Mouse (Mus musculus): ENCODE measurements around the gene Trub2. TPM values are rescaled to one million over a fixed set of nuclear protein-coding genes. Genes with fewer than 3 reads are reported as not detected.
A peak's percentile ranks its signal among the peaks of the same experiment; 100 is the strongest.

The Trub2 gene
- 65.7 and 73.8 TPM in 2 replicates for polyA plus RNA-seq (2016; fragmentation: Nextera tagmentation; extraction: Ambion mirVana)

- Histone ChIP-seq H3K4me1 (peaks cover 15% of the 10 kb centered on the region), H3K27ac (peak within 1 kb of the TSS; percentile 83), H3K36me3 (peaks cover 70% of the 10 kb centered on the region), H3K4me3 (peak within 1 kb of the TSS; percentile 79), H3K9me3 (replicated peaks) (no peaks in the 10 kb centered on the region), H3K27me3 (ENCODE audit: low read depth, poor library complexity, severe bottlenecking) (no peaks in the 10 kb centered on the region)
- WGBS: under 1% methylated on average over 45 of the region's 45 CpGs
- DNase-seq (ENCODE audit: low spot score): peak; percentile 86
Measured at GRCm38 (mm10) chr2:29787937-29788681, at the start of gene Trub2. Gene Trub2, minus strand, starts transcription at chr2:29788502.

GRCm38 (mm10) chr2:29835391-29835899 is 47.1 kb upstream of the Trub2 start:
- H3K27ac ChIP-seq: no peak overlapping the region
- no peak for DNase-seq (ENCODE audit: low spot score)
- no peaks in the 10 kb centered on the region for H3K4me1 ChIP-seq
- no peak overlapping the region for H3K4me3 ChIP-seq
- 65% methylated on average over 2 of the region's 2 CpGs for WGBS
- no peaks in the 10 kb centered on the region for H3K9me3 ChIP-seq (replicated peaks)
- H3K27me3 ChIP-seq (ENCODE audit: low read depth, poor library complexity, severe bottlenecking): no peaks in the 10 kb centered on the region
- peaks cover 84% of the 10 kb centered on the region for H3K36me3 ChIP-seq

- Histone ChIP-seq H3K4me1 (no peaks in the 10 kb centered on the region), H3K27ac (no peak overlapping the region), H3K36me3 (peaks cover 73% of the 10 kb centered on the region), H3K27me3 (ENCODE audit: low read depth, poor library complexity, severe bottlenecking) (no peaks in the 10 kb centered on the region), H3K4me3 (no peak overlapping the region), H3K9me3 (replicated peaks) (no peaks in the 10 kb centered on the region)
- DNase-seq (ENCODE audit: low spot score): no peak
- WGBS: 93% methylated on average over 5 of the region's 5 CpGs
Measured at GRCm38 (mm10) chr2:29833796-29834195, 45.5 kb upstream of the Trub2 start.

GRCm38 (mm10) chr2:29831106-29831505 is 42.8 kb upstream of the Trub2 start:
- 91% methylated on average over 4 of the region's 4 CpGs for WGBS
- Histone ChIP-seq H3K4me3 (no peak overlapping the region), H3K9me3 (replicated peaks) (no peaks in the 10 kb centered on the region), H3K27ac (no peak overlapping the region), H3K27me3 (ENCODE audit: low read depth, poor library complexity, severe bottlenecking) (no peaks in the 10 kb centered on the region), H3K4me1 (peaks cover 16% of the 10 kb centered on the region), H3K36me3 (peaks cover 50% of the 10 kb centered on the region)
- DNase-seq (ENCODE audit: low spot score): no peak

GRCm38 (mm10) chr2:29827709-29828024 is 39.4 kb upstream of the Trub2 start:
- H3K4me1 ChIP-seq: peaks cover 18% of the 10 kb centered on the region
- H3K9me3 ChIP-seq (replicated peaks): no peaks in the 10 kb centered on the region
- peak overlapping the region; percentile 90 for H3K27ac ChIP-seq
- peaks cover 20% of the 10 kb centered on the region for H3K36me3 ChIP-seq
- DNase-seq (ENCODE audit: low spot score): no peak
- 2% methylated on average over 12 of the region's 12 CpGs for WGBS
- peak overlapping the region; percentile 92 for H3K4me3 ChIP-seq
- H3K27me3 ChIP-seq (ENCODE audit: low read depth, poor library complexity, severe bottlenecking): no peaks in the 10 kb centered on the region

- Histone ChIP-seq H3K4me3 (peak overlapping the region; percentile 92), H3K27me3 (ENCODE audit: low read depth, poor library complexity, severe bottlenecking) (no peaks in the 10 kb centered on the region), H3K4me1 (peaks cover 18% of the 10 kb centered on the region), H3K36me3 (peaks cover 18% of the 10 kb centered on the region; the same call in 1 of the 2 replicates), H3K27ac (peak overlapping the region; percentile 90), H3K9me3 (replicated peaks) (no peaks in the 10 kb centered on the region)
- peak; percentile 98 for DNase-seq (ENCODE audit: low spot score)
- WGBS: under 1% methylated on average over 48 of the region's 48 CpGs
Measured at GRCm38 (mm10) chr2:29826926-29827708, 38.8 kb upstream of the Trub2 start.

GRCm38 (mm10) chr2:29826318-29826925 is 38.1 kb upstream of the Trub2 start:
- no peaks in the 10 kb centered on the region for H3K9me3 ChIP-seq (replicated peaks)
- peaks cover 18% of the 10 kb centered on the region for H3K4me1 ChIP-seq
- no peaks in the 10 kb centered on the region for H3K27me3 ChIP-seq (ENCODE audit: low read depth, poor library complexity, severe bottlenecking)
- peak overlapping the region; percentile 90 for H3K27ac ChIP-seq
- no peak for DNase-seq (ENCODE audit: low spot score)
- 15% methylated on average over 11 of the region's 11 CpGs for WGBS
- H3K36me3 ChIP-seq: peaks cover 13% of the 10 kb centered on the region; the same call in 1 of the 2 replicates
- peak overlapping the region; percentile 92 for H3K4me3 ChIP-seq

GRCm38 (mm10) chr2:29820025-29820817 is 31.9 kb upstream of the Trub2 start, which contains the start of gene Urm1:
Gene Urm1, plus strand, starts transcription at chr2:29820075.
- H3K4me1 ChIP-seq: peaks cover 24% of the 10 kb centered on the region
- peak; percentile 87 for DNase-seq (ENCODE audit: low spot score)
- WGBS: under 1% methylated on average over 35 of the region's 35 CpGs
- no peaks in the 10 kb centered on the region for H3K27me3 ChIP-seq (ENCODE audit: low read depth, poor library complexity, severe bottlenecking)
- H3K27ac ChIP-seq: peak within 1 kb of the TSS; percentile 97
- H3K9me3 ChIP-seq (replicated peaks): no peaks in the 10 kb centered on the region
- H3K4me3 ChIP-seq: peak within 1 kb of the TSS; percentile 60
- peaks cover 19% of the 10 kb centered on the region for H3K36me3 ChIP-seq

GRCm38 (mm10) chr2:29819363-29819762 is 31.1 kb upstream of the Trub2 start:
- DNase-seq (ENCODE audit: low spot score): no peak
- no peaks in the 10 kb centered on the region for H3K27me3 ChIP-seq (ENCODE audit: low read depth, poor library complexity, severe bottlenecking)
- H3K27ac ChIP-seq: peak overlapping the region; percentile 97
- peak overlapping the region; percentile 60; the same call in 1 of the 2 replicates for H3K4me3 ChIP-seq
- 20% methylated on average over 2 of the region's 2 CpGs for WGBS
- H3K9me3 ChIP-seq (replicated peaks): no peaks in the 10 kb centered on the region
- peaks cover 27% of the 10 kb centered on the region for H3K36me3 ChIP-seq
- peaks cover 24% of the 10 kb centered on the region for H3K4me1 ChIP-seq

- H3K27me3 ChIP-seq (ENCODE audit: low read depth, poor library complexity, severe bottlenecking): no peaks in the 10 kb centered on the region
- no peaks in the 10 kb centered on the region for H3K9me3 ChIP-seq (replicated peaks)
- H3K36me3 ChIP-seq: peaks cover 44% of the 10 kb centered on the region
- 33% methylated on average over 8 of the region's 8 CpGs for whole genome bisulfite sequencing
- peak overlapping the region; percentile 1; the same call in 1 of the 2 replicates for H3K4me3 ChIP-seq
- DNase-seq (ENCODE audit: low spot score): peak; percentile 91
- peaks cover 24% of the 10 kb centered on the region for H3K4me1 ChIP-seq
- H3K27ac ChIP-seq: no peak overlapping the region
Measured at GRCm38 (mm10) chr2:29817426-29818232, 29.3 kb upstream of the Trub2 start.

GRCm38 (mm10) chr2:29815678-29816371 is 27.5 kb upstream of the Trub2 start:
- no peaks in the 10 kb centered on the region for H3K9me3 ChIP-seq (replicated peaks)

More at GRCm38 (mm10) chr2:29815678-29816371, 27.5 kb upstream of the Trub2 start:
- 81% methylated on average over 11 of the region's 11 CpGs for WGBS
- DNase-seq (ENCODE audit: low spot score): no peak
- Histone ChIP-seq H3K27me3 (ENCODE audit: low read depth, poor library complexity, severe bottlenecking) (no peaks in the 10 kb centered on the region), H3K36me3 (peaks cover 62% of the 10 kb centered on the region), H3K4me1 (peaks cover 21% of the 10 kb centered on the region), H3K27ac (no peak overlapping the region), H3K4me3 (no peak overlapping the region)
